Mouse (Mus musculus): Measurements from ENCODE around the gene Adamts6. TPM values are rescaled to one million over a fixed set of nuclear protein-coding genes. Genes with fewer than 3 reads are reported as not detected.

Adamts6 gene
- polyA plus RNA-seq, 1 experiment from 2014 or later, result 0.37 TPM

DNA sequence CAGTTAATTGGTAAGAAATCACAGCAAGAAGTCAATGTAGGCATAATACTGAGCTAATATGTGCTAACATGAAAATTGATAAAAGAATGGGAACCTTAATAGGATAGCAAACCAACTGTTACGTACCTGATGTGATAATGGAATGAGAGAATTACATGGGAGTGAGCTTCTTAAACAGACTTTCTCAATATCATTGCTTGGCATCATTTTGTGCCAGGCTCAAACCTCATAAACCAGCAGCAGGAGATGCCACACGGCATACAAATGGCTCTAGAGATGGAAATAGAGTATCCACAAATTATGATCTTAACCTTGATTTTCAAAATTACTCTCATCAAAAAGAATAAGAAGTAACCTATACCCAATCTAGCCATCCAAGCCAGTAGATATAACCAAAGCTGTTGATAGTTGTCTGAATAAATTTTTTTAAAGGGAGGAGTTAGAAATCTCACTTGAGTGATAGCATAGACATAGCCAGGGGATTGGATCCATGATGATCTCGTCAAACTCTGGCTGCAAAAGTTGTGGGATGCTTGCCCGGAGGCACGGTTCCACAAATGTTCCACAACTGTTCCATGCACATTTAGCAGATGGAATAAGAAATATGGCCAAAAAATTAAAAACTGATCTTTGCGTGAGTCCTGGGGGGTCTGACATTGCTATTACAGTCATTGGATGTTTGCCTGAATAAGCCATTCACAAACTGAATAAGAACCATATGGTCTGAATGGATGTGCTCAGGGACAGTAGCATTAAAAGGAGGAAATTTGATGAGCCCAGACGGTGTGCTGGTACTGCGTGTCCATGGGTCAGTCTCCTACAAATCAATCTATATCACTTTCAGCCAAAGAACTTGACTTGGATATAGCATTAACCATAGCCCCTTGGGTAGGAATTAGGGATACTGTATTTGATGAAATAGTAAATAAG lies 106.1 kb downstream of the Adamts6 start:
- no peak for TF ChIP-seq CTCF (IDR thresholded peaks at IDR 0.05; ENCODE audit: low read depth)
- H3K27ac ChIP-seq (ENCODE audit: low read depth, low read length), result no peak overlapping the region
- no peak overlapping the region for H3K4me2 ChIP-seq (replicated peaks; ENCODE audit: low read depth)
- no peaks in the 10 kb centered on the region for H3K4me1 ChIP-seq (replicated peaks; ENCODE audit: control insufficient read depth, insufficient read depth, low read length)
- H3K27me3 ChIP-seq (replicated peaks; ENCODE audit: control insufficient read depth, insufficient read depth, low read length), result no peaks in the 10 kb centered on the region
- H3K9me3 ChIP-seq (ENCODE audit: control insufficient read depth), result no peaks in the 10 kb centered on the region
- H3K9ac ChIP-seq (ENCODE audit: low read depth, low read length), result no peak overlapping the region
- no peak overlapping the region for H3K4me3 ChIP-seq (ENCODE audit: low read depth, low read length)
- no peaks in the 10 kb centered on the region for H3K36me3 ChIP-seq (ENCODE audit: control insufficient read depth, insufficient read depth)
- no peak for ATAC-seq
- 86% methylated on average over 8 of the region's 8 CpGs for WGBS

DNA sequence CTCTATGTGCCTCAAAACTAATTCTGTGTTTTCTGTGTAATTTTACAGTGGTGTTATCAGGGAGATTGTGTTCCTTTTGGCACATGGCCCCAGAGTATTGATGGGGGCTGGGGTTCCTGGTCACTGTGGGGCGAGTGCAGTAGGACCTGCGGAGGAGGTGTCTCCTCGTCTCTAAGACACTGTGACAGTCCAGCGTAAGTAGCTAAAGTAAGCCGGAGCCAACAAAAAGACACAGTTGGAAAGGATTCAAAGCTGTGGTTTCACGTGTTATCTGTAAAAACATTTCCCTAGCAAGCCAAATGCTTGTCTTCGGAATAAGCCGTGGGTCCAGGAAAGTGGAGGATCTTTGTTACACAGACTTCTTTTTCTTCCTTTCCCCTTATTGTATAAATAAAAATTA lies 110.2 kb downstream of the Adamts6 start:
- no peak for ATAC-seq
- 75% methylated on average over 8 of the region's 8 CpGs for WGBS
- no peaks in the 10 kb centered on the region for H3K4me1 ChIP-seq (replicated peaks; ENCODE audit: control insufficient read depth, insufficient read depth, low read length)
- H3K36me3 ChIP-seq (ENCODE audit: control insufficient read depth, insufficient read depth), result no peaks in the 10 kb centered on the region
- no peaks in the 10 kb centered on the region for H3K9me3 ChIP-seq (ENCODE audit: control insufficient read depth)
- H3K4me2 ChIP-seq (replicated peaks; ENCODE audit: low read depth), result no peak overlapping the region
- TF ChIP-seq CTCF (IDR thresholded peaks at IDR 0.05; ENCODE audit: low read depth), result no peak
- no peak overlapping the region for H3K27ac ChIP-seq (ENCODE audit: low read depth, low read length)
- H3K27me3 ChIP-seq (replicated peaks; ENCODE audit: control insufficient read depth, insufficient read depth, low read length), result no peaks in the 10 kb centered on the region
- no peak overlapping the region for H3K9ac ChIP-seq (ENCODE audit: low read depth, low read length)
- H3K4me3 ChIP-seq (ENCODE audit: low read depth, low read length), result no peak overlapping the region

- Histone ChIP-seq H3K9ac (ENCODE audit: low read depth, low read length) (no peak overlapping the region), H3K27me3 (replicated peaks; ENCODE audit: control insufficient read depth, insufficient read depth, low read length) (no peaks in the 10 kb centered on the region), H3K4me3 (ENCODE audit: low read depth, low read length) (no peak overlapping the region), H3K36me3 (ENCODE audit: control insufficient read depth, insufficient read depth) (no peaks in the 10 kb centered on the region), H3K9me3 (ENCODE audit: control insufficient read depth) (no peaks in the 10 kb centered on the region), H3K27ac (ENCODE audit: low read depth, low read length) (no peak overlapping the region), H3K4me2 (replicated peaks; ENCODE audit: low read depth) (no peak overlapping the region), H3K4me1 (replicated peaks; ENCODE audit: control insufficient read depth, insufficient read depth, low read length) (no peaks in the 10 kb centered on the region)
- 82% methylated on average over 2 of the region's 2 CpGs for WGBS
- no peak for ATAC-seq
- TF ChIP-seq CTCF (IDR thresholded peaks at IDR 0.05; ENCODE audit: low read depth), result no peak
Measured at GRCm38 (mm10) chr13:104432734-104433133, 145.1 kb downstream of the Adamts6 start.

DNA sequence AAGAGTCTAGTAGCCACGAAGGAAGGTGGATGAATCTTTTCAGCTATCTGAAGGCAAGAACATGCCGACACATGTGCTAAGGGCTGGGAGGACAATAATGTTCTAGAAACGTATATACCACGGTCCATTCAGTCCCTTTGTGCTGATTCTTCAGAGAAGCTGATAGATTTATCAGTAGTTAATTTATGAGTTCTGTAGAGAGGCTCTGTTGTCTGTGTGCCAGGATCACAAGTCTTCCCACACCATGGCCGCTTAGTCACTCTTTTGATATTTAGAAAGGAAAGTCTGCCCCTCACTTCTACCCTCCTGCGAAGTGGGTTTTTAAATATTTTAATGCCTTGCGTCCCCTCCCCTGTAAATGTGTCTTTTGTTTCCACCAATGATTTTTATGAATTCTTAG lies 154.9 kb downstream of the Adamts6 start:
- H3K9me3 ChIP-seq (ENCODE audit: control insufficient read depth), result no peaks in the 10 kb centered on the region
- H3K9ac ChIP-seq (ENCODE audit: low read depth, low read length), result no peak overlapping the region
- H3K27me3 ChIP-seq (replicated peaks; ENCODE audit: control insufficient read depth, insufficient read depth, low read length), result no peaks in the 10 kb centered on the region
- H3K4me3 ChIP-seq (ENCODE audit: low read depth, low read length), result no peak overlapping the region
- H3K4me1 ChIP-seq (replicated peaks; ENCODE audit: control insufficient read depth, insufficient read depth, low read length), result no peaks in the 10 kb centered on the region
- H3K4me2 ChIP-seq (replicated peaks; ENCODE audit: low read depth), result no peak overlapping the region
- H3K36me3 ChIP-seq (ENCODE audit: control insufficient read depth, insufficient read depth), result no peaks in the 10 kb centered on the region
- WGBS, result 86% methylated on average over 7 of the region's 7 CpGs
- no peak overlapping the region for H3K27ac ChIP-seq (ENCODE audit: low read depth, low read length)
- no peak for TF ChIP-seq CTCF (IDR thresholded peaks at IDR 0.05; ENCODE audit: low read depth)
- ATAC-seq, result no peak

GRCm38 (mm10) chr13:104445437-104445836 lies 157.8 kb downstream of the Adamts6 start:
- H3K4me3 ChIP-seq (ENCODE audit: low read depth, low read length), result no peak overlapping the region
- H3K27ac ChIP-seq (ENCODE audit: low read depth, low read length), result no peak overlapping the region
- H3K9ac ChIP-seq (ENCODE audit: low read depth, low read length), result no peak overlapping the region
- WGBS, result 54% methylated on average over 1 of the region's 1 CpGs
- H3K4me2 ChIP-seq (replicated peaks; ENCODE audit: low read depth), result no peak overlapping the region
- ATAC-seq, result no peak
- H3K27me3 ChIP-seq (replicated peaks; ENCODE audit: control insufficient read depth, insufficient read depth, low read length), result no peaks in the 10 kb centered on the region
- TF ChIP-seq CTCF (IDR thresholded peaks at IDR 0.05; ENCODE audit: low read depth), result peak; percentile 51
- H3K9me3 ChIP-seq (ENCODE audit: control insufficient read depth), result no peaks in the 10 kb centered on the region
- H3K4me1 ChIP-seq (replicated peaks; ENCODE audit: control insufficient read depth, insufficient read depth, low read length), result no peaks in the 10 kb centered on the region
- H3K36me3 ChIP-seq (ENCODE audit: control insufficient read depth, insufficient read depth), result no peaks in the 10 kb centered on the region

GRCm38 (mm10) chr13:104446974-104447373 lies 159.3 kb downstream of the Adamts6 start:
- 73% methylated on average over 1 of the region's 1 CpGs for WGBS
- Histone ChIP-seq H3K4me3 (ENCODE audit: low read depth, low read length) (no peak overlapping the region), H3K27me3 (replicated peaks; ENCODE audit: control insufficient read depth, insufficient read depth, low read length) (no peaks in the 10 kb centered on the region), H3K4me2 (replicated peaks; ENCODE audit: low read depth) (no peak overlapping the region), H3K36me3 (ENCODE audit: control insufficient read depth, insufficient read depth) (no peaks in the 10 kb centered on the region), H3K27ac (ENCODE audit: low read depth, low read length) (no peak overlapping the region), H3K9ac (ENCODE audit: low read depth, low read length) (no peak overlapping the region), H3K4me1 (replicated peaks; ENCODE audit: control insufficient read depth, insufficient read depth, low read length) (no peaks in the 10 kb centered on the region), H3K9me3 (ENCODE audit: control insufficient read depth) (no peaks in the 10 kb centered on the region)
- TF ChIP-seq CTCF (IDR thresholded peaks at IDR 0.05; ENCODE audit: low read depth), result no peak
- no peak for ATAC-seq

All from intestine, postnatal 0 days (tissue).